Mouse (Mus musculus) brain, embryonic 14.5 days (tissue): ENCODE results near the gene Tfap2a.

Source experiments
- CTCF ChIP-seq: fragments of 200-500 bp; IDR thresholded peaks from 2 replicates; pipeline ENCODE4 v1.5.1; 2012; ENCODE audit warnings: inconsistent platforms, mild to moderate bottlenecking, moderate library complexity, borderline replicate concordance; ENCODE audit not compliant: insufficient read depth, insufficient read length; ENCODE audit errors: extremely low read depth
- POLR2A ChIP-seq: fragments of 200-500 bp; IDR thresholded peaks from 2 replicates; pipeline ENCODE4 v1.6.1; 2012; ENCODE audit warnings: mild to moderate bottlenecking, inconsistent platforms, borderline replicate concordance; ENCODE audit not compliant: poor library complexity, insufficient read depth, insufficient read length, severe bottlenecking; ENCODE audit errors: extremely low read depth

DNA sequence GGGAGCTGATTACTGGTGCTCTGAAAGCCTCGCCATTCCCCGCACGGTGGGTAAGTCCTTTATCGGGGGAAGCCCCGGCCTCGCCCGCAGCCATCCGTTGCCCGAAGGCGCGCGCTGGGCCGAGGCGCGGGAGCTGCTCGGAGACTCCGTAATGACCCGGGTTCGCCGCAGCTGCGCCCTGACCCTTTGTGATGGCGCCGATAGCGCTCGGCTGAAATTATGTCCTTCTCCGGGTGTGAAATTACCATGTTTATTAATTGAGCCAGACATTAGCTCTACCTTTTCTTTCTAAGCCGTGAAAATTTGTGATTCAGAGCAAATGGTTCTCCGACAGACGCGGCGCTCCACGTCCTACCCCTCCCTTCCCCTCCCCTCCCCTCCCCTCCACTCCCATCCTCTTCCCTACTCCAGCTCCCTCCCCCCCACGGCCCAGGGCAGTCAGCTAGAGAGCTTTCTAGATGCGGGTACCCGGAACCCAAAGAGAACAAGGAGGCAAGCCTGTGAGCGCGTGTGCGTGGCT is 34.1 kb downstream of the Tfap2a start:
- no peak for TF ChIP-seq CTCF
- TF ChIP-seq POLR2A, result no peak
